Comparison of ENCODE assay signal across 16 mouse cellular contexts in genomic region chr4:142254088-142254487, GRCm38 (mm10). TPM values are rescaled to one million over a fixed set of nuclear protein-coding genes. Genes with fewer than 3 reads are reported as not detected.
DNase-seq lines count a peak whose midpoint lies in the region; TF ChIP-seq lines count a peak whose summit lies in the region.
"Had no signal": no experiment of that assay in that cellular context is flagged by ENCODE, and none has a peak within 500 bp of the region (broad histone marks: within the 10 kb centered on the region; RNA-seq: fewer than 3 reads in every experiment).

No protein-coding gene starts in this region.

- intact Hi-C loops in left cerebral cortex, adult 2 months (cut with DNase I), result loop anchor here (5.0 to 10.0 kb wide), 3 partner anchors 93 to 768 kb away; no protein-coding TSS in a partner anchor
- intact Hi-C loops in left cerebral cortex, postnatal 4 days (cut with DNase I), result loop anchor here (10.0 kb wide), 1 partner anchor 771 kb away; no protein-coding TSS in a partner anchor

- TF ChIP-seq CTCF in left cerebral cortex, adult 2 months (IDR thresholded peaks at IDR 0.05), result peak; percentile 52
- TF ChIP-seq CTCF in brain, embryonic 14.5 days (IDR thresholded peaks at IDR 0.05; ENCODE audit: borderline replicate concordance, extremely low read depth, insufficient read depth, insufficient read length), result peak; percentile 57

- H3K27ac ChIP-seq in left cerebral cortex, adult 2 months, result no peak overlapping the region
- H3K27ac ChIP-seq: hindbrain, embryonic 15.5 days; liver, embryonic 13.5 days had no signal

- no peak overlapping the region for H3K4me3 ChIP-seq in left cerebral cortex, adult 2 months
- H3K4me3 ChIP-seq: heart, embryonic 12.5 days; hindbrain, embryonic 15.5 days; liver, embryonic 13.5 days; megakaryocyte, embryonic 14.5 days had no signal

- DNase-seq in embryo, embryonic 11 days, result peak; percentile 32
- DNase-seq in embryo, embryonic 9.5 days (ENCODE audit: extremely low spot score), result no peak
- DNase-seq in left cerebral cortex, adult 2 months (ENCODE audit: extremely low spot score in 1 of 2, low spot score in 2 of 2), result no peak
- DNase-seq in left cerebral cortex, postnatal 4 days, result no peak
- DNase-seq in A20 (ENCODE audit: low read depth, low spot score), result peak; percentile 40
- peak; percentile 45 for DNase-seq in brain, embryonic 14.5 days (ENCODE audit: low read depth)
- no peak for DNase-seq in Muller cell, postnatal 12 days (ENCODE audit: inconsistent ontology term)
- no peak for DNase-seq in gastrocnemius, adult 8-10 months (ENCODE audit: low spot score in 2 of 2)
- DNase-seq: adrenal gland, postnatal 14 days; B cell, adult 2 months; cerebellum, adult 11-12 months; kidney, postnatal 25 days; liver, embryonic 13.5 days had no signal

- TF ChIP-seq POLR2A in brain, embryonic 14.5 days (IDR thresholded peaks at IDR 0.05; ENCODE audit: borderline replicate concordance, extremely low read depth, insufficient read depth, insufficient read length, poor library complexity, severe bottlenecking), result no peak

RNA-seq across cellular contexts. Expression of gene Kazn, which starts 14.9 kb away (rescaled TPM):
- 10 to 100 TPM; 82.9 to 90.9 TPM for total RNA-seq in left cerebral cortex, adult 2 months (2021)
- 10 to 100 TPM; 68.9 to 70.4 TPM for total RNA-seq in left cerebral cortex, postnatal 4 days (2021)
- polyA plus RNA-seq in brain, embryonic 14.5 days (2012; rRNA removed), result 38.3 and 61.2 TPM in 2 replicates
- 1 to 10 TPM; 1.3 to 1.9 (median 1.7) TPM for total RNA-seq in gastrocnemius, adult 8-10 months (2022)

Comparison
In these comparisons a context has a peak if more than half of its experiments do, and no peak if none do; other contexts are left out.
1. DNase-seq: peak in embryo, embryonic 11 days (single experiment), A20 (single experiment) and brain, embryonic 14.5 days (single experiment); none in embryo, embryonic 9.5 days (single experiment), left cerebral cortex, adult 2 months (0 of 2), left cerebral cortex, postnatal 4 days (single experiment), Muller cell, postnatal 12 days (single experiment) and gastrocnemius, adult 8-10 months (0 of 2).
2. RNA of gene Kazn, which starts 14.9 kb away (total RNA-seq): 82.9 to 90.9 TPM in left cerebral cortex, adult 2 months and 68.9 to 70.4 TPM in left cerebral cortex, postnatal 4 days; 1.3 to 1.9 TPM in gastrocnemius, adult 8-10 months; every median in the first group is over 10 times any median in the second.